Mouse (Mus musculus): ENCODE data around the gene Orm2. TPM values are rescaled to one million over a fixed set of nuclear protein-coding genes. Genes with fewer than 3 reads are reported as not detected.

Gene Orm2
- polyA plus RNA-seq, 1 experiment from 2014 or later: not detected

- no peak overlapping the region for H3K4me3 ChIP-seq (ENCODE audit: low read depth, low read length)
- DNase-seq (peak; percentile 79), ATAC-seq (peak; percentile 22)
- no peaks in the 10 kb centered on the region for H3K9me3 ChIP-seq (ENCODE audit: low read length)
- peaks cover 63% of the 10 kb centered on the region for H3K36me3 ChIP-seq (replicated peaks; ENCODE audit: insufficient read depth, low read length)
- peaks cover 28% of the 10 kb centered on the region for H3K4me1 ChIP-seq (ENCODE audit: insufficient read depth)
- H3K27ac ChIP-seq (ENCODE audit: low read depth): no peak overlapping the region
- TF ChIP-seq CTCF (IDR thresholded peaks at IDR 0.05; ENCODE audit: low read depth) (peak; percentile 84), EP300 (IDR thresholded peaks at IDR 0.05; ENCODE audit: low read depth) (0 out of 2 replicates have a peak, but pooled peaks have one; percentile 38)
- H3K4me2 ChIP-seq (ENCODE audit: low read depth, low read length): no peak overlapping the region
- 23% methylated on average over 3 of the region's 3 CpGs for WGBS (ENCODE audit: insufficient replicate concordance)
- H3K9ac ChIP-seq (replicated peaks): no peak overlapping the region
- H3K27me3 ChIP-seq (ENCODE audit: insufficient read depth, low read length): no peaks in the 10 kb centered on the region
These were observed 9.6 kb downstream of the Orm2 start for GRCm38 (mm10) chr4:63371890-63372289.

DNA sequence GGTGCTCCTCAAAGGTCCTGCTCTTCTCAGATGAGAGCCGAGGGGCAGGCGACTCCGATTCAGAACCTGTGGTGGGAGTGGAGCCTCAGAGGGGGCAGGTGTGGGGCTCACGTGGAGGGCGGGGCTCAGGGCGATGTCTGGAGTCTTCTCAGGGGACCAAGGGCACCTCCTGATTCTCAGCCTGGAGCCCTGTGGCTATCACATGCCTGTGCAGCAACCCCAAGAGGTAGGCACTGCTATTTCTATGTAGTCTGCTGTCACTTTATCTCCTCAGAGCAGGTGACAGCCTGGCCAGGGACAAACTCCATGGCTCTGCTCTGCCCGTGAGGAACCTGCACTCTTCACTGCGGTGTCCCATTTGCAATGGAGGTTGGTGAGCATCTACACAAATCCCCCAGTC, 11.2 kb downstream of the Orm2 start:
- Histone ChIP-seq H3K4me2 (ENCODE audit: low read depth, low read length) (peak overlapping the region; percentile 59), H3K27ac (ENCODE audit: low read depth) (peak overlapping the region; percentile 85), H3K27me3 (ENCODE audit: insufficient read depth, low read length) (no peaks in the 10 kb centered on the region), H3K9me3 (ENCODE audit: low read length) (no peaks in the 10 kb centered on the region), H3K9ac (replicated peaks) (peak overlapping the region; percentile 12; the same call in 1 of the 2 replicates), H3K36me3 (replicated peaks; ENCODE audit: insufficient read depth, low read length) (peaks cover 56% of the 10 kb centered on the region), H3K4me1 (ENCODE audit: insufficient read depth) (peaks cover 28% of the 10 kb centered on the region), H3K4me3 (ENCODE audit: low read depth, low read length) (no peak overlapping the region)
- TF ChIP-seq EP300 (IDR thresholded peaks at IDR 0.05; ENCODE audit: low read depth) (peak; percentile 70), CTCF (IDR thresholded peaks at IDR 0.05; ENCODE audit: low read depth) (peak; percentile 8; the same call in 1 of the 2 replicates)
- ATAC-seq (peak; percentile 64), DNase-seq (no peak)
- WGBS (ENCODE audit: insufficient replicate concordance): 68% methylated on average over 8 of the region's 8 CpGs

- Histone ChIP-seq H3K9ac (replicated peaks) (peak overlapping the region; percentile 44; the same call in 1 of the 2 replicates), H3K4me3 (ENCODE audit: low read depth, low read length) (no peak overlapping the region)
- no peak for TF ChIP-seq CTCF (IDR thresholded peaks at IDR 0.05; ENCODE audit: low read depth)
- TF ChIP-seq EP300 (IDR thresholded peaks at IDR 0.05; ENCODE audit: low read depth): peak; percentile 81
These were observed 12.1 kb downstream of the Orm2 start for GRCm38 (mm10) chr4:63374331-63374730.

DNA sequence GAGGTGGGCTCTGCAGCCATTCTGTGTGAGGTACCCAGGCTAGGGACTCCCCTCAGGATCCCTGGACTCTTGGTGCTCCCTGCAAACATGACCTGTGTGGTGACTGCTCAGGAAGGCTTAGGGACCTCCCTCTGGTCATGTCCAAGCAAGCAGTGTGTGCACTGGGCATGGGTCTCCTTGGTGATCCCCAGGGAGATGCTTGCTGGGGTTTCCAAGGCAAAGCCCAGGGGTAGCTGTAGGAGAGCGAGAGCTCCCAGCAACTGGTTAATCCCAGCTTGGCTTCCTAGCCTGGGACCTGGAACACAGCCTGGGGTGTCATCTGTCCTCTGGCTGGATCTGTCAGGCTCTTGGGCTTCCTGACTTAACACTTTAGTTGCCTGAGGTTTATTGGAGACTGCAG, 13.1 kb downstream of the Orm2 start:
- TF ChIP-seq CTCF (IDR thresholded peaks at IDR 0.05; ENCODE audit: low read depth): no peak
- no peak for TF ChIP-seq EP300 (IDR thresholded peaks at IDR 0.05; ENCODE audit: low read depth)
- WGBS (ENCODE audit: insufficient replicate concordance): 94% methylated on average over 1 of the region's 1 CpGs
- ATAC-seq (no peak), DNase-seq (no peak)
- Histone ChIP-seq H3K27ac (ENCODE audit: low read depth) (peak overlapping the region; percentile 85), H3K9me3 (ENCODE audit: low read length) (no peaks in the 10 kb centered on the region), H3K9ac (replicated peaks) (peak overlapping the region; percentile 30; the same call in 1 of the 2 replicates), H3K4me2 (ENCODE audit: low read depth, low read length) (no peak overlapping the region), H3K36me3 (replicated peaks; ENCODE audit: insufficient read depth, low read length) (peaks cover 52% of the 10 kb centered on the region), H3K27me3 (ENCODE audit: insufficient read depth, low read length) (no peaks in the 10 kb centered on the region), H3K4me3 (ENCODE audit: low read depth, low read length) (no peak overlapping the region), H3K4me1 (ENCODE audit: insufficient read depth) (peaks cover 28% of the 10 kb centered on the region)

More at GRCm38 (mm10) chr4:63374331-63374730, 12.1 kb downstream of the Orm2 start:
- peaks cover 57% of the 10 kb centered on the region for H3K36me3 ChIP-seq (replicated peaks; ENCODE audit: insufficient read depth, low read length)
- DNase-seq: peak; percentile 73
- peak overlapping the region; percentile 85 for H3K27ac ChIP-seq (ENCODE audit: low read depth)
- WGBS (ENCODE audit: insufficient replicate concordance): 42% methylated on average over 12 of the region's 12 CpGs
- H3K27me3 ChIP-seq (ENCODE audit: insufficient read depth, low read length): no peaks in the 10 kb centered on the region
- no peaks in the 10 kb centered on the region for H3K9me3 ChIP-seq (ENCODE audit: low read length)
- H3K4me2 ChIP-seq (ENCODE audit: low read depth, low read length): peak overlapping the region; percentile 59
- peaks cover 28% of the 10 kb centered on the region for H3K4me1 ChIP-seq (ENCODE audit: insufficient read depth)
- ATAC-seq: peak; percentile 92

DNA sequence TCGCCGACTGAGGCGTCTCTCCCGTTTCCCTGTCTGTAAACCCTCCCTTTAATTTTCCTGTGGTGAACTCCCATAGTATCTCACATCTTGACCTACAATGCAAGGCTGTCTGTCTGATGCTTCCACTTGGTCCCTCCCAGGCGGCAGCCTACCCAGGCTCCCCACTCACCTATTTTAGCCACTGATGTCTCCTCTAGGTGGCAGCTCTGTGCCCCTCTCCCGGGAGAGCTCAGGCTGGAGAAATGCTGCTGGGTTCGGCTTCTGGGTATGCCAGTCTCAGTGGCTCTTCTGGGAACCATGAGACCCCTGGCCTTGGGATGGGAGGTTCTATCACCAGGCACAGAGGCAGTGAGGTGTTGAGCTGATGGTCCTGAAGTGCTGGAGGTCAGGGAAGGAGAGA, 15.2 kb downstream of the Orm2 start:
- Histone ChIP-seq H3K4me2 (ENCODE audit: low read depth, low read length) (no peak overlapping the region), H3K36me3 (replicated peaks; ENCODE audit: insufficient read depth, low read length) (peaks cover 54% of the 10 kb centered on the region), H3K4me1 (ENCODE audit: insufficient read depth) (peaks cover 32% of the 10 kb centered on the region), H3K27ac (ENCODE audit: low read depth) (no peak overlapping the region), H3K9me3 (ENCODE audit: low read length) (no peaks in the 10 kb centered on the region), H3K4me3 (ENCODE audit: low read depth, low read length) (no peak overlapping the region), H3K9ac (replicated peaks) (no peak overlapping the region), H3K27me3 (ENCODE audit: insufficient read depth, low read length) (no peaks in the 10 kb centered on the region)
- 77% methylated on average over 7 of the region's 7 CpGs for WGBS (ENCODE audit: insufficient replicate concordance)
- TF ChIP-seq EP300 (IDR thresholded peaks at IDR 0.05; ENCODE audit: low read depth) (no peak), CTCF (IDR thresholded peaks at IDR 0.05; ENCODE audit: low read depth) (peak; percentile 52)
- no peak for ATAC-seq
- no peak for DNase-seq

- Histone ChIP-seq H3K27ac (ENCODE audit: low read depth) (peak overlapping the region; percentile 55; the same call in 1 of the 2 replicates), H3K9me3 (ENCODE audit: low read length) (no peaks in the 10 kb centered on the region), H3K27me3 (ENCODE audit: insufficient read depth, low read length) (no peaks in the 10 kb centered on the region), H3K4me3 (ENCODE audit: low read depth, low read length) (no peak overlapping the region), H3K4me1 (ENCODE audit: insufficient read depth) (peaks cover 24% of the 10 kb centered on the region), H3K9ac (replicated peaks) (no peak overlapping the region; the same call in 1 of the 2 replicates), H3K36me3 (replicated peaks; ENCODE audit: insufficient read depth, low read length) (peaks cover 42% of the 10 kb centered on the region), H3K4me2 (ENCODE audit: low read depth, low read length) (peak overlapping the region; percentile 52)
- no peak for DNase-seq
- 75% methylated on average over 4 of the region's 4 CpGs for WGBS (ENCODE audit: insufficient replicate concordance)
- ATAC-seq: peak; percentile 66
- no peak for TF ChIP-seq CTCF (IDR thresholded peaks at IDR 0.05; ENCODE audit: low read depth)
- peak; percentile 93 for TF ChIP-seq EP300 (IDR thresholded peaks at IDR 0.05; ENCODE audit: low read depth)
These were observed 20.6 kb downstream of the Orm2 start for GRCm38 (mm10) chr4:63382676-63383369.

All from liver, postnatal 0 days (tissue).